Mouse (Mus musculus) hematopoietic stem cell, adult 5-6 weeks (primary cell): ENCODE data around the gene Prox1. TPM values are rescaled to one million over a fixed set of nuclear protein-coding genes. Genes with fewer than 3 reads are reported as not detected.

ENCODE experiments used
- ATAC-seq, 2 experiments: fragments of 125-278 bp in 1 of 2; replicated peaks in 1 of 2; 2 replicates each; pipeline ENCODE4 v1.8.0; 2016 to 2017; ENCODE audit warnings: inconsistent platforms in 2 of 2, mild to moderate bottlenecking in 2 of 2, moderate number of reproducible peaks in 2 of 2, low read depth in 1 of 2, moderate TSS enrichment in 1 of 2; ENCODE audit not compliant: low FRiP score in 2 of 2, poor library complexity in 2 of 2, severe bottlenecking in 2 of 2, insufficient read depth in 1 of 2, low TSS enrichment in 1 of 2
- total RNA-seq: library from RNA; stranded (forward); fragments of 172-1452, 232-1000 nt; gene quantifications from 2 replicates; pipeline ENCODE4 v1.2.3, GENCODE M21; 2017

The Prox1 gene
- total RNA-seq, 1 experiment from 2014 or later, result not detected

- ATAC-seq, result no peak
Observed at GRCm38 (mm10) chr1:190176961-190177360, 6.4 kb upstream of the Prox1 start.

DNA sequence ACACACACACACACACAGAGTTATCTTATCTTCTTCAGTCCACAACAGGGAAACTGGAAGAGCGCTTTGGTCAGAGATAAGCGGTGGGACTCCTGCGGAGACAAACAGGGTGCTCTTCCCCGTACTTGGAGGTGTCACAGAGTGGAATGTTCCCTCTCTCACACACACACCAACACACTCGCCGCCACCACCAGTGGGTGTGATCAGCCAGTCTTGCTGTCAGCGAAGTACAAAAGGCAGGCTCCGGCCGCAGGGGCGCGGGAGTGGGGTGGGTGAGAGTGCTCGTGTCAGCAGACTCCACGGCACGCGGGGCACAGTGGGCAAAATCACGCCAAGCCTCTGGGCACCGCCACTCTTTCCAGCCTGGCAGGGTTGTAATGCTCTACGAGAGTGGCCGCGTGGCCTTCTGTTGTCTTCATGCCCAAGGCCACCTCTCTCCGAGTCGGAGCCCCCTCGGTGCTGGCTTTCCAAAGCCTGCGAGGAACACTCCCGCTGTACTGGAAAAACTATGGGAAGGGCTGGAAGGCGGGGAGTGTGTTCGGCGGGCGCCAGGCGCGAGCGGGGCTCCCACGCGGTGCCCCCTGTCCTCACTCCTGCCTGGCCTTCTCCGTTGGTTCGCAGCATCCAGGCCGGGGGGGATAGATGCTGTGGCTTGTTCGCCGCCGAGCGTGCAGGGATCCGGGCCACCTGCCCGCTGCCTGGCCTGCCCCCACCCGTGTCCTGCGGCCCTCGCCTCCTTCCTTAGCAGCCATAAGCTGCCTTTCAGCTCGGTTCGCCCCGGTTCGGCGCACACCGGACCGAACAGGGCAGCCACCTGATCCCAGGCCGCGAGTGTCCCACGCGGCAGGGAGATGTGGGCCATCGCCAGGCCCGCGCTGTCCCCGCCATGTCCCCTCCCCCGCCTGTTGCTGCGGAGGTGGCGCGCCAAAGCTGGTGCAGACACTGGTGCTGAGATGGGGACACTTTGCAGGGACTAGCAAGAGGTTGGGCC, 4.5 kb upstream of the Prox1 start:
- no peak for ATAC-seq

GRCm38 (mm10) chr1:190174231-190174630, 3.7 kb upstream of the Prox1 start:
- ATAC-seq, result no peak; a peak in 1 of 4 replicates

- no peak for ATAC-seq
Observed at GRCm38 (mm10) chr1:190173596-190173995, 3.1 kb upstream of the Prox1 start.

DNA sequence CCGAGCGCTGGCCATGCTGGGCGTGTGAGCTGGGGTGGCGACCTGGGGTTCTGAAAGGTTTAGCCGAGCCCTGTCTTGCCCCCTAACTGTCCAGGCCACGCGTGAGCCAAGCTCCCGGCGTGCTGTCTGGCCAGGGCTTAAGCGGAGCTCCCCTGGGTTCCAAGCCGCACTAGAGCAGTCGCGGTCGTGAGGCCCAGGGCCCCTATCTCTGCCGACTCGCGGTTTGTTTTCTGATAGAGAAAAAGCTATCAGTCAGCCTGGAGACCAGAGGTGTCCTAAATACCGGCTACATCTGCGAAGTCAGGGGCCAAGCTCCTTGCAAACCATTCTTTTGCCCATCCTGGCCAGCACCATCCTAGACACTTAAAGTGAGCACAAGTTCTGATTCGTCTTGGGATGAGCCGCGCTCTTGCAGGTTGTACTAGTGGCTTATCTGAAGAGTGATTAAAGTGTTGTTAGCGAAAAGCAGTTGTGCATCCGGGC, 2.5 kb upstream of the Prox1 start:
- ATAC-seq, result no peak

- no peak for ATAC-seq
Observed at GRCm38 (mm10) chr1:190172311-190172978, 1.9 kb upstream of the Prox1 start.

DNA sequence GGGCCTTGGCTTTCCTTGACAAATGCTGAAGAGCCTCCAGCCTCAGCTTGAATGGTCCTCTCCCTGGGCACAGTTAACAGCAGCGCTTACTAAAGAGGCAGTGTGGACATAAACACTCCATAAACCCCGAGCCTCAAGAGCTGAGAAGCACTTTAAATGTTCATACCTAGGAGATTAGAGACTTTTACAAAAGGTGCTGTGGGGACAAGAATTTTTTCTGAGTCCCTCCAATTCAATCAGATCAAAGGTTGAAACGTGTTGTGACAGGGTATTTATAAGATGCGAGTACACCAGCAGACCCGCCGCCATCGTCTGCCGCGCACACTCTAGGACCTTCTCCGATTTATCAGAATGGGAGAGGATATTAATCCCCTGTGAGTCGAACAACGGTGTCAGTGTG, 1.2 kb upstream of the Prox1 start:
- ATAC-seq, result no peak

DNA sequence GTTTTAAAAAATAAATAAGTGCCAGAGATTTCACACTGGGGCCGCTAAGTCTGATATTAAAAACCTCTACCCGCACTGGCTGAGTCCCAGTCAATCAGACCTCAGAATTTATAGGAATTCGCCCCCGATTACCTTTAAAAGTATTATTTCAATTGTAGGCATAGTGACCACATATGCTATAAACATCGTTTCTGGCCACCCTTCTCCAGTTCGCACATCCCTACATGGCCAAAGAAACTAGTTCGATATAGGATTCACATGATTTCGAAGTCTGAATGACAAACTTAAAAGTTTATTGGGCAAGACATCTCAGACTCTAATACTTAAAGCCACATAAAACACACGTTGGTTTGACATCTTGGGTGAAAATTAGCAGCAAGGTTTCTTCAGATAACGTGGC, 827 bp upstream of the Prox1 start:
- ATAC-seq, result no peak

GRCm38 (mm10) chr1:190170819-190171216, 304 bp upstream of the Prox1 start:
- ATAC-seq, result no peak

DNA sequence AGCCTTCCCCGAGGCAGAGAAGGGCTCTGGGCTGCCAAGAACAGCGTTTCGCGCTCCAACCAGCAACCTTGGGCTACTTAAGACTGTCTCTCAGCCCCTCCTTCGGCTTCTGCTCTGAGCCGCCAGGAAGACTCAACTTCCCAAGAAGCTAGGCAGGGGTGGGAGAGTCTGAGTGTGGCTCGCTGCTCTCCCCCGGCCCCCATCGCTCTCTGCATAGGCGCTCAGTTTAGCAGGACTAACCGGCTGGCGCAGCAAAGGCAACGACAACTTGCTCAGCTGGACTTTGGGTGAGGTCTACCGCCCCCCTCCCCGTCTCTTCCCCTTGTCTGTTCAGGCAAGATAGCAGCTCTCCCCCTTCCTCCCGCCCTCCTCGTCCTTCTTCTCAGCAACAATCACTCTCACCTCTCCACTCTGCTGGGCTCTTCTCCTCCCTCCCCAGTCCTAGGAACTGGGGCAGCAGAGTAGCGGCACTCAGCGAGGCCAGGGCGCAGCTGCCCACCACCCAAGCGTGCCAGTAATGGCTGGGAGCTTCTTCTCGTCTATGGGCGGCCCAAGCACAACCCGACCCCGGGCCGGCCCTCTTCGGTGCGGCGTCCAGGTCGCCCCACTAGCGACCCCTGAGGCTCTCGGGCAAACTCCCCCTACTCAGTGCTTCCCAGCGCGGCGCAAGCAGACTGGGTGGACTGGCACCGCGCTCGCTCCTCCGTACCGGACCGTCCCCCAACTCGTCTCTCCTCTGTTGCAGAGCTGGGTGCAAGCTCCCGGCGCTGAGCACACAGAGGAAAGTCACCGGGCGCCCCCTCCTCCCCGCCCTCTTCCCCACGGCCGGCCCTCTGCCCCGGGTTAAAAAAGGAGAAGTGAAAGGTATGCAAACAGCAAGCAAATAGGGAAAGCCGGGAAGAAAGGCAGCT, 1.5 kb downstream of the Prox1 start:
- peak; percentile 17 to 22 for ATAC-seq

GRCm38 (mm10) chr1:190168115-190168514, 2.4 kb downstream of the Prox1 start:
- no peak for ATAC-seq

GRCm38 (mm10) chr1:190167609-190168008, 2.9 kb downstream of the Prox1 start:
- ATAC-seq, result no peak

DNA sequence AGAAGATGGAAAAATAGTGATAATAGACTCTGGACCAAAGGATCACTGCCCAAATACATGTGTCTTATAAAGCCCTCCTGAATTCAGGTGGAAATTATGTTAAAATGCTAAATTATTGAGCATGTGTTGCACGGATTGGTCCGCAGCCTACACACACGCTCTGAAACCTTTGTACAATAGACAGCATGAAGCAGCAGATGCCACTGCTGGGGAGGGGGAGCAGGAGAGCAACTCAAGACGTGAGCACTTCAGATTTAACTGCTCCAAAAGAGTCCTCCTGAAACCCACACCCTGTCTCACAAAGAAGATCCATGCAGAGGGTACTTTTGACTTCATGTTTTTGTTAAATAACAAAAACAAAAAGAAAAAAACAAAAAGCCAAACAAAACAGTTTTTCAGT, 5.0 kb downstream of the Prox1 start:
- ATAC-seq, result no peak

GRCm38 (mm10) chr1:190163471-190163870, 7.0 kb downstream of the Prox1 start:
- no peak for ATAC-seq

- no peak for ATAC-seq
Observed at GRCm38 (mm10) chr1:190161708-190162465, 8.6 kb downstream of the Prox1 start.

DNA sequence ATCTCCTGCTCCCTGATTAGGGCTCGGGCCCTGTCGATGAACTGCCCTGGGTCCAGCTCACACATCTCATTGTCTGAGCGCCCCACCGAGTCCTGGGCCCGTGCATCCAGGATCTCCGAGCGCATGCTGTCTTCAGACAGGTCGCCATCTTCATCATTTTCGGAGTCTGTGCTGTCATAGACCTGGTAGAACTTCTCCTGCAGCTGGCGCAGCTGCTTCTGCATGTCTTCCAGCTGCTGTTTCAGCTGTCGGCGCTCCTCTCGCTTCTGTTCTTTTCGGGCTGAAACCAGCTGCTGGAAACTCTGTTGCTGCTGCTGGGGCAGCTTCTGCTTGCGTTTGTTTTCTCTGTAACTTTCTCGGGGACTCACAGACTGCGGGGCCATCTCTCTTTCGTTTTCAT, 9.2 kb downstream of the Prox1 start:
- no peak for ATAC-seq

GRCm38 (mm10) chr1:190159457-190159856, 11.1 kb downstream of the Prox1 start:
- ATAC-seq, result no peak
